Mouse (Mus musculus) limb, embryonic 12.5 days (tissue): Measurements from ENCODE around the gene Etnk1. TPM values are rescaled to one million over a fixed set of nuclear protein-coding genes. Genes with fewer than 3 reads are reported as not detected.

Experiments
- ATAC-seq: fragments of 200-750 bp; cut with Nextera tagmentation; 2 replicates; pipeline ENCODE4 v1.8.0; 2017; ENCODE audit warnings: low read depth, moderate TSS enrichment; ENCODE audit not compliant: insufficient number of reproducible peaks, insufficient read depth, low FRiP score, low TSS enrichment
- H3K27ac ChIP-seq: fragments of 300-500 bp; sonication (generic); 2 replicates; pipeline ENCODE4 v1.5.1; 2016; ENCODE audit warnings: mild to moderate bottlenecking, moderate library complexity
- H3K27me3 ChIP-seq: fragments of 300-500 bp; sonication (generic); 2 replicates; pipeline ENCODE4 v1.6.1; 2016; ENCODE audit warnings: mild to moderate bottlenecking, moderate library complexity
- H3K36me3 ChIP-seq: fragments of 300-500 bp; sonication (generic); 2 replicates; pipeline ENCODE4 v1.6.1; 2016; ENCODE audit warnings: mild to moderate bottlenecking, moderate library complexity
- H3K4me1 ChIP-seq: fragments of 300-500 bp; sonication (generic); replicated peaks from 2 replicates; pipeline ENCODE4 v1.6.1; 2016
- H3K4me2 ChIP-seq: fragments of 300-500 bp; sonication (generic); 2 replicates; pipeline ENCODE4 v1.6.1; 2016; ENCODE audit warnings: mild to moderate bottlenecking, moderate library complexity
- H3K4me3 ChIP-seq: fragments of 300-500 bp; sonication (generic); replicated peaks from 2 replicates; pipeline ENCODE4 v1.5.1; 2016; ENCODE audit warnings: mild to moderate bottlenecking
- H3K9ac ChIP-seq: fragments of 300-500 bp; sonication (generic); replicated peaks from 2 replicates; pipeline ENCODE4 v1.6.1; 2016; ENCODE audit warnings: mild to moderate bottlenecking, moderate library complexity
- H3K9me3 ChIP-seq: fragments of 300-500 bp; sonication (generic); 2 replicates; pipeline ENCODE4 v1.6.1; 2016; ENCODE audit warnings: mild to moderate bottlenecking, moderate library complexity
- WGBS: fragments of 180-500 bp; shearing (Covaris S2); methylation state at CpG from one replicate; pipeline ENCODE4 v1.1.7; 2016; 5-methylcytosine and 5-hydroxymethylcytosine counted together
- polyA plus RNA-seq: library from polyadenylated mRNA; unstranded; fragments of >200 nt; fragmentation: Nextera tagmentation; extraction: Ambion mirVana; gene quantifications from 2 replicates; pipeline ENCODE4 v1.2.1, GENCODE M21; 2016

Gene Etnk1
- polyA plus RNA-seq, 1 experiment from 2014 or later = 24.2 TPM

- Histone ChIP-seq H3K36me3 (no peaks in the 10 kb centered on the region), H3K9ac (no peak overlapping the region), H3K4me2 (no peak overlapping the region), H3K27me3 (no peaks in the 10 kb centered on the region), H3K4me1 (peaks cover 12% of the 10 kb centered on the region; the same call in 1 of the 2 replicates), H3K9me3 (no peaks in the 10 kb centered on the region), H3K27ac (no peak overlapping the region), H3K4me3 (no peak overlapping the region)
- ATAC-seq = no peak
- 87% methylated on average over 8 of the region's 8 CpGs for WGBS
Observed at GRCm38 (mm10) chr6:143221245-143221644, 54.2 kb downstream of the Etnk1 start.

GRCm38 (mm10) chr6:143224057-143224456 is 57.0 kb downstream of the Etnk1 start:
- WGBS = 52% methylated on average over 11 of the region's 11 CpGs
- no peak overlapping the region for H3K4me2 ChIP-seq
- no peak for ATAC-seq
- H3K4me1 ChIP-seq = peaks cover 10% of the 10 kb centered on the region; the same call in 1 of the 2 replicates
- H3K27ac ChIP-seq = no peak overlapping the region
- no peaks in the 10 kb centered on the region for H3K9me3 ChIP-seq
- H3K27me3 ChIP-seq = no peaks in the 10 kb centered on the region
- no peak overlapping the region for H3K4me3 ChIP-seq
- no peak overlapping the region for H3K9ac ChIP-seq
- H3K36me3 ChIP-seq = no peaks in the 10 kb centered on the region

- H3K4me2 ChIP-seq = no peak overlapping the region
- no peak overlapping the region for H3K9ac ChIP-seq
- no peaks in the 10 kb centered on the region for H3K27me3 ChIP-seq
- no peaks in the 10 kb centered on the region for H3K9me3 ChIP-seq
- no peak overlapping the region for H3K27ac ChIP-seq
- WGBS = 78% methylated on average over 6 of the region's 6 CpGs
- peaks cover 10% of the 10 kb centered on the region; the same call in 1 of the 2 replicates for H3K4me1 ChIP-seq
- ATAC-seq = no peak
- H3K36me3 ChIP-seq = no peaks in the 10 kb centered on the region
- no peak overlapping the region for H3K4me3 ChIP-seq
Observed at GRCm38 (mm10) chr6:143224885-143225284, 57.9 kb downstream of the Etnk1 start.

- Histone ChIP-seq H3K27ac (no peak overlapping the region), H3K27me3 (no peaks in the 10 kb centered on the region), H3K4me2 (no peak overlapping the region), H3K4me3 (no peak overlapping the region), H3K9me3 (no peaks in the 10 kb centered on the region), H3K9ac (no peak overlapping the region), H3K36me3 (no peaks in the 10 kb centered on the region), H3K4me1 (no peaks in the 10 kb centered on the region)
- WGBS = 78% methylated on average over 5 of the region's 5 CpGs
- ATAC-seq = no peak
Observed at GRCm38 (mm10) chr6:143228696-143229095, 61.7 kb downstream of the Etnk1 start.

- Histone ChIP-seq H3K4me3 (no peak overlapping the region), H3K36me3 (no peaks in the 10 kb centered on the region), H3K4me1 (no peaks in the 10 kb centered on the region), H3K27me3 (no peaks in the 10 kb centered on the region), H3K9me3 (no peaks in the 10 kb centered on the region), H3K9ac (no peak overlapping the region), H3K27ac (no peak overlapping the region), H3K4me2 (no peak overlapping the region)
- 80% methylated on average over 8 of the region's 8 CpGs for WGBS
- no peak for ATAC-seq
Observed at GRCm38 (mm10) chr6:143229906-143230305, 62.9 kb downstream of the Etnk1 start.

GRCm38 (mm10) chr6:143230888-143231287 is 63.9 kb downstream of the Etnk1 start:
- no peak overlapping the region for H3K27ac ChIP-seq
- ATAC-seq = no peak
- H3K9ac ChIP-seq = no peak overlapping the region
- H3K27me3 ChIP-seq = no peaks in the 10 kb centered on the region
- no peaks in the 10 kb centered on the region for H3K4me1 ChIP-seq
- H3K4me3 ChIP-seq = no peak overlapping the region
- 67% methylated on average over 2 of the region's 2 CpGs for WGBS
- H3K9me3 ChIP-seq = no peaks in the 10 kb centered on the region
- no peak overlapping the region for H3K4me2 ChIP-seq
- no peaks in the 10 kb centered on the region for H3K36me3 ChIP-seq

- Histone ChIP-seq H3K4me3 (no peak overlapping the region), H3K4me2 (no peak overlapping the region), H3K27ac (no peak overlapping the region), H3K9ac (no peak overlapping the region), H3K36me3 (no peaks in the 10 kb centered on the region), H3K4me1 (0 out of 2 replicates have a peak, but pooled peaks cover 3% of the 10 kb centered on the region), H3K27me3 (0 out of 2 replicates have a peak, but pooled peaks cover under 1% of the 10 kb centered on the region), H3K9me3 (no peaks in the 10 kb centered on the region)
- no peak for ATAC-seq
- WGBS = 93% methylated on average over 11 of the region's 11 CpGs
Observed at GRCm38 (mm10) chr6:143232718-143233117, 65.7 kb downstream of the Etnk1 start.

- no peak overlapping the region for H3K9ac ChIP-seq
- WGBS = 86% methylated on average over 8 of the region's 8 CpGs
- no peak for ATAC-seq
- no peak overlapping the region for H3K4me2 ChIP-seq
- no peaks in the 10 kb centered on the region for H3K36me3 ChIP-seq
- peaks cover 14% of the 10 kb centered on the region for H3K4me1 ChIP-seq
- no peak overlapping the region for H3K27ac ChIP-seq
- no peak overlapping the region for H3K4me3 ChIP-seq
- peaks cover 8% of the 10 kb centered on the region; the same call in 1 of the 2 replicates for H3K27me3 ChIP-seq
- H3K9me3 ChIP-seq = no peaks in the 10 kb centered on the region
Observed at GRCm38 (mm10) chr6:143234868-143235267, 67.8 kb downstream of the Etnk1 start.

GRCm38 (mm10) chr6:143239362-143240074 is 72.5 kb downstream of the Etnk1 start:
- Histone ChIP-seq H3K9ac (no peak overlapping the region), H3K36me3 (no peaks in the 10 kb centered on the region), H3K27ac (no peak overlapping the region), H3K27me3 (peaks cover 8% of the 10 kb centered on the region; the same call in 1 of the 2 replicates), H3K9me3 (no peaks in the 10 kb centered on the region), H3K4me2 (no peak overlapping the region), H3K4me1 (peaks cover 14% of the 10 kb centered on the region), H3K4me3 (no peak overlapping the region)
- peak; percentile 34; the same call in 1 of the 2 replicates for ATAC-seq
- 55% methylated on average over 21 of the region's 21 CpGs for WGBS

- H3K27ac ChIP-seq = no peak overlapping the region
- no peaks in the 10 kb centered on the region for H3K9me3 ChIP-seq
- H3K4me2 ChIP-seq = no peak overlapping the region
- no peak overlapping the region for H3K4me3 ChIP-seq
- H3K4me1 ChIP-seq = peaks cover 11% of the 10 kb centered on the region
- 0 out of 2 replicates have a peak, but pooled peaks cover 3% of the 10 kb centered on the region for H3K27me3 ChIP-seq
- 85% methylated on average over 5 of the region's 5 CpGs for WGBS
- H3K9ac ChIP-seq = no peak overlapping the region
- no peak for ATAC-seq
- H3K36me3 ChIP-seq = no peaks in the 10 kb centered on the region
Observed at GRCm38 (mm10) chr6:143243191-143243590, 76.2 kb downstream of the Etnk1 start.

GRCm38 (mm10) chr6:143257921-143258320 is 90.9 kb downstream of the Etnk1 start:
- 78% methylated on average over 4 of the region's 4 CpGs for WGBS

More at GRCm38 (mm10) chr6:143257921-143258320, 90.9 kb downstream of the Etnk1 start:
- Histone ChIP-seq H3K27me3 (0 out of 2 replicates have a peak, but pooled peaks cover 2% of the 10 kb centered on the region), H3K4me1 (peaks cover 27% of the 10 kb centered on the region), H3K4me3 (no peak overlapping the region), H3K27ac (no peak overlapping the region), H3K4me2 (no peak overlapping the region), H3K9me3 (no peaks in the 10 kb centered on the region), H3K36me3 (no peaks in the 10 kb centered on the region), H3K9ac (no peak overlapping the region)
- ATAC-seq = no peak
